Mouse (Mus musculus): ENCODE results near the gene Iqsec1.
"Not testable (repeated sequence)": the region's sequence is repeated elsewhere in the genome, so short reads cannot be mapped to it uniquely, and the experiment has no call there.

Iqsec1 gene

DNA sequence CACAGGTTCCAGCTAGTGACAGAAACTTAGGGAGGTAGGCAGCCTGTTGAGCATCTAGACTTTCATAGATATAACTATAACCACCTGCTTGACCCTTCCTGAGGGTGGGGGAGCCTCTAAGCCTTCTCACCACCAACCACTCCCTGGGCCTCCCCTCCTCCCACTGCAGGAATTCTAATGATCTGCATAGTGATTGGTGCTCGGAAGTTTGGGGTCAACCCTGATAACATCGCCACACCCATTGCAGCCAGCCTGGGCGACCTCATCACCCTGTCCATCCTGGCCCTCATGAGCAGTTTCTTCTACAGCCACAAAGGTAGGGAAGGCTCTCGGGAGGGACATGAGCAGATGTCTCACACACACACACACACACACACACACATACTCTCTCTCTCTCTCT lies 353.4 kb downstream of the Iqsec1 start:
- DNase-seq, result no peak

GRCm38 (mm10) chr6:90632526-90632925 lies 356.0 kb downstream of the Iqsec1 start:
- DNase-seq, result not testable (repeated sequence)

GRCm38 (mm10) chr6:90630427-90630826 lies 358.1 kb downstream of the Iqsec1 start:
- DNase-seq, result no peak

DNA sequence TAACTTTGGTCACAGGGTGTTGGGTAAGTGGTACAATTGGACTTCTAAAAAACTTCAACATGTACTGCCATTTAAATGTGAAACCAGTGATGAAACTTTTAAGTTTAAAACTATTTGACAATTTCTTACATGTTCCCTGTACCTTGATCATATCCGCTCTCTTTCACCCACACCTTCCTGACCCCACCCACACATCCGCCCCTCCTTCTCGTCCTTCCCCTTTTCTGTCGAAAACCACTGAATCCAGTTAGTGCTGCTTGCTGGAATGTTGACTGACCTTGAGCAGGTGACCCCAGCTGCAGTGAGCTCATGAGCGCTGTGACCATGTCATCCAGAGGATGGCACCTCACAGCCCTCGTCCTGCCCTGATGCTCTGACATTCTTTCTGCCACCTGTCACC lies 359.0 kb downstream of the Iqsec1 start:
- no peak for DNase-seq

DNA sequence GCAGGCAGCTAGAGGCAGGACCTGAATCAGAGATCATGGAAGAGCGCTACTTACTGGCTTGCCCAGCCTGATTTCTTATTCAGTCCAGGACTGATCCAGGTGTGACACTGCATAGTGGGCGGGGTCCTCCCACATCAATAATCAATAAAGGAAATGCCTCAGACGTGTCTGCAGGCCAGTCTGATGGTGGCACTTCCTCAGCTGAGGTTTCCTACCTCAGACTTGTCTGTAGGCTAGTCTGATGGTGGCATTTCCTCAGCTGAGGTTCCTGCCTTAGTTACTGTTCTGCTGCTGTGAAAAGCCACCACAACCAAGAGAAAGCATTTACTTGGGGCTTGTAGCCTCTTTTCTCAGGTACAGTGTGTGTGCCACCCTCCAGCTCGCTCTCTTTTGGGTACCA lies 360.9 kb downstream of the Iqsec1 start:
- no peak for DNase-seq

DNA sequence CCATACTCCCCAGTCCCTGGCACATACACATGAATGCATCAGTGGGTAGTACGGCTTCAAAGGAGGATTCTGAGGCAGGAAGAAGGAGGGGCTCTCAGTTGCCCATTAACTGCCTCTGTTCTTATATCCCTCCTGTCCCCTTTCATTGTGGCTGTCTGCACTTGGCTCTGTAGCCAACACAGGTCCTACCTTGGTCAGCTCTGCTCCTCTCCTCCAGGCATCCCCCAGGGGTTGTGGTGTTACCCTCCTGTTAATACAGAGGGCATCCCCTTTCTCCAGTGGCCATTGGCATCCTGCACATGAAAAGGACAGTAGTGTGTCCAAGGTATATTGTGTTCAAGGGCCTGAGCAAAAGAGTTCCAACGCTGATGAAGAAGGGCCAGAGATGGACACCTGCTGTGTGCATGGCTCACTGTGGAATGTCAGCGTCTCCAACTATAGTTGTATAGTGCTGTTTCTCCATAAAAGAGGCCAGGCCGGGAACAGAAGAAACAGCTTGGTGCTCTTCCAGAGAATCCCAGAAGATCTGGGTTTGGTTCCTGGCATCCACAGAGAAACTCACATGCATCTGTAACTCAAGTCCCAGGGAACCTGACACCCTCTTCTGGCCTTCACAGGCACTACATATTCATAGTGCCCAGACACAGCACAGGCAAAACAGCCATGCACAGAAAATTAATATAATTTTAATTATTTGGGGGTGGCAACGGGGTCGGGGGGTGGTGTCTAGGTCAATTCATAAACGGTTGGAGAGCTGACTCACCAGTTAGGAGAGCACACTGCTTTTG lies 363.1 kb downstream of the Iqsec1 start:
- no peak for DNase-seq

GRCm38 (mm10) chr6:90624733-90625132 lies 363.8 kb downstream of the Iqsec1 start:
- peak; percentile 83 for DNase-seq

GRCm38 (mm10) chr6:90624184-90624583 lies 364.3 kb downstream of the Iqsec1 start:
- DNase-seq, result peak; percentile 88

- DNase-seq, result no peak
Measured at GRCm38 (mm10) chr6:90623456-90623836, 365.0 kb downstream of the Iqsec1 start.

GRCm38 (mm10) chr6:90622758-90623455 lies 365.6 kb downstream of the Iqsec1 start:
- DNase-seq, result peak; percentile 24

- no peak for DNase-seq
Measured at GRCm38 (mm10) chr6:90621584-90621890, 366.9 kb downstream of the Iqsec1 start.

- no peak for DNase-seq
Measured at GRCm38 (mm10) chr6:90620791-90621583, 367.5 kb downstream of the Iqsec1 start.

DNA sequence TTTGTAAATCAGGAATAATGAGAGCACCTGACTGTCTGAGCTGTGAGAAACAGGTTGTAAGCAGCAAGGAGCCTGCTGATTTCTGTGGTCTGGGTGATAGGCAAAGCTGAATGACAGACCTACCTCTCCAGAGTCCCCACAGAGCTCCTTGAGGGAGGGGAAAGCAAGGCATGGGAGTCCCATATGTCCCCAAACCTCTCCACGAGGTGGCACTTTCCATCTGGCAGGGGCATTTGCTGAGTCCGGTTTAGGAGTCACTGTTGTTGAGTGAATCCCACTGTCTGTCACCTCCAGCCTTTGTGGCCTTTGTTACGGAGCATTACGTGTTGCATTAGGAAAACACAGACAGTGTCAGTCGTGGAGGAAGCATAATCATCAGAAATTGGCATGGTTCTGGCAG lies 368.5 kb downstream of the Iqsec1 start:
- DNase-seq, result no peak

- DNase-seq, result peak; percentile 52
Measured at GRCm38 (mm10) chr6:90618821-90619636, 369.5 kb downstream of the Iqsec1 start.

DNA sequence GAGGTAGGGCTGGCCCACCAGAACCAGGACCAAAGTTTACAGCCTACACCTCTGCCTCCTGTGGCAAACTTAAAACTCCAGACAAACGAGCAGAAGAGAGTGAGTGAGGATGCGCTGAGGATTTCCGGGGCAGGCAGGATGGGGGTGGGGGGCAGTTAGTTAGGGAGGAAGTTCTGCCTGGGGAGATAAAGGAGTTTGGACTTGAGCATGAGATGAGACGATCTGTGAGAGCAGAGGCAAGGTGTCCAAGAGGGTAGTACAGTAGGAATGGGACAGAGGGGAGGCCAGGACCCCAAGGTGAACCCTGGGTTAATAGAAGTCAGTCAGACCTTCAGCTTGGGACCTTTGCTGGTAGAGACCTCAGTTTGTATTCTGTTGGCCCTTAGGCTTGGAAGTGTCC lies 370.2 kb downstream of the Iqsec1 start:
- DNase-seq, result peak; percentile 40

- DNase-seq, result no peak
Measured at GRCm38 (mm10) chr6:90616481-90616880, 372.0 kb downstream of the Iqsec1 start.

- no peak for DNase-seq
Measured at GRCm38 (mm10) chr6:90615991-90616390, 372.5 kb downstream of the Iqsec1 start.

DNA sequence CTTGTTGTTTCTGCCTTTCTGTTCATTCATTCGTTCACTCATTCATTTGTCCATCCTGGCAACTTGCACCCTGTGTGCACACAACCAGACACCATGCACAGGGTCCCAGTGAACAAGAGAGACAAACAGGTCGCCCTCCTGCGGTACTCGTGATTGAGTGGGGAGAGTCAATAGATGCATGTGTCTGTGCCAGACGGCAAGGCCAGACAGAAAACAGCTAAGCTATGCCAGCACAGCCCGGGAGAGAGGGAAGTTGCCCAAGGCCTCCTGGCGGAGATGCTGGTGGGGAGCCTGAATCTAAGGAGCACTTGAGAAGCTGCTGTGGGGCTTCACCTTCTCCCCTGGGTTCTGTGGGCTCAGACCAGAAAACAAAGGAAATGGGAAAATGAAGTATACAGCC lies 373.1 kb downstream of the Iqsec1 start:
- DNase-seq, result no peak

- no peak for DNase-seq
Measured at GRCm38 (mm10) chr6:90613277-90613676, 375.2 kb downstream of the Iqsec1 start.

- no peak for DNase-seq
Measured at GRCm38 (mm10) chr6:90610248-90610647, 378.2 kb downstream of the Iqsec1 start.

DNA sequence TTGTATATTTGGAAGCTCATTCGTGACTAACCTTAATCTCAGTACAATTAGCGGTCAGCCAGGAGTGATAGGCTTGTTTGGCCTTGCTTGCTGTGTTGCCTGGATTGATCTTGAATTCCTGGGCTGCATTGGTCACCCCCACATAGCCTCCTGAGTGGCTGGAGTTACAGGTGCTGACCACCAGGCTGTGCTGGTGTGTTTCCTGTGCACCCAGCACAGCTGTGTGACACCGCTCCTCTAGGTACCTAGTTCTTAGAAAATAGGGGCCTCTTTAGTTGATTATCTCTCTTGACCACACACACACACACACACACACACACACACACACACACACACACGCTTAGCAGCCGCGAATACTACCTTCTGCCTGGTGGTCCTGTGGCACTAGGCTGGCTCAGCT lies 380.3 kb downstream of the Iqsec1 start:
- peak; percentile 54 for DNase-seq

- DNase-seq, result peak; percentile 70
Measured at GRCm38 (mm10) chr6:90607196-90607595, 381.3 kb downstream of the Iqsec1 start.

DNA sequence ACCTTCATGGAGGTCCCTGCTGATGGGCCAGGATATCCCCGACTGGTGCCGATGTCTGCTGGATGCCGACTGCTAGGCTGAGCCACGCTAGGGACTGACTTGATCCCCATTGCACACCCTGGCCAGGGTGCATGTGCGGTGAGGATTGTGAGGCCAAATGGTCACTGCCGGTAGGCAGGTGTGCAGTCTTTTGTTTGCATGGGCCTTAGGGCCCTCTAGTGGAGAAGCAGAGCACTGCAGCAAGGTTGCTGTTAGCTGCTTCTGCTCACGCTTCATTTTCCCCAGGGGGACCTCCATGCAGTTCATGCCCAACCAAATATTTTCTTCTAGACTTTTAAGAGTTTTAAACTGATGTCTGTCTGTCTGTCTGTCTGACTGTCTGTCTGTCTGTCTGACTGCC lies 381.9 kb downstream of the Iqsec1 start:
- DNase-seq, result peak; percentile 73
